Mouse (Mus musculus) granulocyte monocyte progenitor cell, adult 5-6 weeks (primary cell): Measurements from ENCODE around the gene Mterf4. TPM values are rescaled to one million over a fixed set of nuclear protein-coding genes. Genes with fewer than 3 reads are reported as not detected.

Experiments
- ATAC-seq: replicated peaks from 2 replicates; pipeline ENCODE4 v1.8.0; 2016; ENCODE audit warnings: mild to moderate bottlenecking, moderate TSS enrichment, inconsistent platforms; ENCODE audit not compliant: poor library complexity, severe bottlenecking
- total RNA-seq, 2 experiments: library from RNA; stranded (forward) in 1 of 2; stranded (reverse) in 1 of 2; fragments of 200-712, 200-1000 nt in 1 of 2; fragments of >200 nt in 1 of 2; fragmentation: Nextera tagmentation in 1 of 2; gene quantifications; 2 replicates each; pipeline ENCODE4 v1.2.3; 2014 to 2017

Gene Mterf4
- total RNA-seq, 2 experiments from 2014 or later: 13.3 to 19.0 TPM

DNA sequence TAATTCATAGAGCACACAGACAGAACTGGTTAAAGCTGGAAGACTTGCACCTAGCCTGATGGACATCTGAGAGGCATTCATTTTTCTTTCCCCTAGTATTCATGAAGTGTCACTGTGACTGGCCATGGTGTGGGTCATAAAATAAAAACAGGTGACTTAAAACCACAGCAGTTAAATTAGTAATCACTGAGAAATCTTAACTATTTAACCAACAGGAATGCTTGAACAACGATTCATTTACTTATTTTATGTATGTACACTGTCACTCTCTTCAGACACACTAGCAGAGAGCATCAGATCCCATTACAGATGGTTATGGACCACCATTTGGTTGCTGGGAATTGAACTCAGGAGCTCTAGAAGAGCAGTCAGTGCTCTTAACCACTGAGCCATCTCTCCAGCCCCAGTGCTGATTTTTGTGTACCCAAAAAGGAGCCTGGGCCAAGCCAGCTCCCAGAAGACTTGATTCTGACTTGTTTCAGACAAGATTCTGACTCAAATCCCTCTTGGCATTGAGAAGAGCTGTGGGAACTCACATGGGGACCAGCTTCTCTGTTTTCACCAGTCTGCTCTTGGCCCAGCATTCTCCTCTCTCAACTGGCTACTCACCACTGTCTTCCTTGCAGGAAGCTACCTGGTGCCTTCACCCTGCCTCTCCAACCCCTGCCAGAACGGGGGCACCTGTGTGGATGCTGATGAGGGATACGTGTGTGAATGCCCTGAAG lies 35.0 kb downstream of the Mterf4 start:
- ATAC-seq: no peak

DNA sequence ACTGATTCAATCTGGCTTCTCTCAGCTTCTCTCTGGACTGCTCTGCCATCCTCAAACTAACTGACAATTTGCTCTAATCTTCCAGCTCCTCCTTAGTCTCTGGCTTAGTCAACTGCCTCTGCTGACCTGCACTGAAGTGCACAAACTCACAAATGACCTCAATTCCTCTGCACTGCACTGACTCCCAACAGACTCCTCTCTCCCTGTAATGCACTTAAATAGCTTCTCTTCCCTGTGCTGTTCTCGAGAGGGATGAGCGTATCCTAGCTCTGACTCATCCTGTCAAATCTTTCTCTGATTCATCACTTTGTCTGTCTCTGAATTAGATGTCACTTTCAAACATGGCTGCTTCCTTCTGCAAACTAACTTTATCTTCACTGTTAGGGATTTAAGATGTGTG lies 37.5 kb downstream of the Mterf4 start:
- ATAC-seq: no peak

DNA sequence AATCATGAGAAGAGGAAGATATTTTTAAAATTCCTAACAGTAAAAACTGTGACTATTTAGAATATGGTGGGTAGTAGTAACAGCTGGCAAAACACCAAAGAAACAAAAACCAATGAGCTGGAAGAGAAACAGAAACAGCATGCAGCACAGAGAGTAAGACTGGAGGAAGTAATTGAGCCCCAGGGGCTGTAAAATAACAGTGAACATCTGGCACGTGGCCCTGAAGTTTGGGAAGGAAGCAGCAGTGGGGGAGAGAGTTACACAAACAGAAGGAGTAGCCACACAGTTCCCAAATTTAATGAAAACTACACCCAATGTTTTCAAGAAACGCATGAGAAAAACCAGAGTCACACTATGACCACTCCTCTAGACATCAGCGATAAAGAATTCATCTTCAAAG lies 38.5 kb downstream of the Mterf4 start:
- ATAC-seq: no peak; the same call in 1 of the 2 replicates

DNA sequence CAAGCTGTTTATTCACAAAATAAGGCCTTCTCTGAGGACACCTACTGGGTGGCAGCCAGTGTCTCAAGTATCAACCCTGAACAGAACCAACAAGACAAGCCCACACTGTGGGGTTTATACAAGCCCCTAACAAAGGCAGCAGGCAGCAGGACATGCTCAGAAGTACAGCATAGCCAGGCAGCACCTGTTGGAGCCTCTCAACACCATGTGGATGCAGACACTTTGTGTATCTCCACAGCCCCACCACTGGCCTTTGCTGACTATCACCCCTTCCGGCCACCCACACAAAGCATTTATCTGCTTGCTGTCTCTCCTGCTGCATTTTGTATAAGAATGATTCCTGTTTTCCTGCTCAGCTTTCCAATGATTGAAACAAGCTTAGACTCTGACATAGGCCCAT lies 48.2 kb downstream of the Mterf4 start:
- no peak for ATAC-seq

DNA sequence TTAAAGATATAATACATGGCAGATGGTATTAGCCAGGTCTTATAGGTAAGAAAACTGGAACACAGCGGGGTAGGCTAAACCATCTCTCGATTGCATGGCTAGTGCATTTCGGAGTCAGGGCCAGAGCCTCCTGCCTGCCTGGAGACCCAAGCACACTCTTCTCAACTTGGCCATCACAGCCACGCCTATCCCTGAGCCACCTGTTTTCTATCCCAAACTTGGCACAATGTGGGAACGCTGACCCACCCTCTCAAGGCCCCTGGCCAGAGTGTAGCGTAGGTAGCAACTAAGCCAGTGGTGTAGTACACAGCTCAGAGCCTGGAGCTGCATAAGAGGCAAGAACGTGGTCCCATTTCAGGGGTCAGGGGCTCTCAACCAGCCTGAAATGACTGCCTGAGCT lies 50.0 kb downstream of the Mterf4 start:
- no peak for ATAC-seq

DNA sequence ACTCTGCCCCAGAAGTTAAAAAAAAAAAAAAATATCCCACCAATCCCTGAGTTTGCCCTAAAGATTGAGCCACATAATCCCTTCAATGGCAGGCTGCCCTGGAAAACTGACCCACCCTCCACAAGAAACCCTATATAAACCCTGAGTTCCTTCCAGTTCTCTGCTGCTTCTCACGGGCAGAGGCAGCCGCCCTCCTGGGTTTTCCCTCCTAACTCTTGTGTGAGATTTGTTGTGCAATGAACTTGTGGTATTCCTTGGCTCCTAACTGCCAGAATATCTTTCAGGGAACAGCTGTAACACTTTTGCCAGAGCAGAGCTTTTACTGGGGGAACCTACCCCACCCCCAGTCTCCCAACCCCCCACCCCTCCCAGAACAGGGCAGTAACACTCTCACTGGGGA lies 53.1 kb downstream of the Mterf4 start:
- ATAC-seq: no peak

Other genes starting within 250 kb of the Mterf4 start
- not detected in 2 replicates for gene Kif1a, start 204.0 kb downstream of the Mterf4 start, total RNA-seq (2014; fragmentation: Nextera tagmentation)
- gene Kif1a, start 204.0 kb downstream of the Mterf4 start, total RNA-seq (2017): not detected in 2 replicates
- not detected in 2 replicates for gene Agxt, start 170.7 kb downstream of the Mterf4 start, total RNA-seq (2014; fragmentation: Nextera tagmentation)
- gene Agxt, start 170.7 kb downstream of the Mterf4 start, total RNA-seq (2017): not detected in 2 replicates
- gene 2310007B03Rik, start 145.0 kb downstream of the Mterf4 start, total RNA-seq (2014; fragmentation: Nextera tagmentation): not detected in 2 replicates
- gene 2310007B03Rik, start 145.0 kb downstream of the Mterf4 start, total RNA-seq (2017): not detected in 2 replicates
- gene Crocc2, start 137.2 kb downstream of the Mterf4 start, total RNA-seq (2014; fragmentation: Nextera tagmentation): not detected in 2 replicates
- not detected in 2 replicates for gene Crocc2, start 137.2 kb downstream of the Mterf4 start, total RNA-seq (2017)
- 0.30 and 0.70 TPM in 2 replicates for gene Sned1, start 70.1 kb downstream of the Mterf4 start, total RNA-seq (2014; fragmentation: Nextera tagmentation)
- gene Sned1, start 70.1 kb downstream of the Mterf4 start, total RNA-seq (2017): 0.05 and 0.13 TPM in 2 replicates
- 8.1 and 40.0 TPM in 2 replicates for gene Ppp1r7, start 36.9 kb upstream of the Mterf4 start, total RNA-seq (2014; fragmentation: Nextera tagmentation)
- 21.3 and 29.2 TPM in 2 replicates for gene Ppp1r7, start 36.9 kb upstream of the Mterf4 start, total RNA-seq (2017)
- gene Pask, start 37.6 kb upstream of the Mterf4 start, total RNA-seq (2014; fragmentation: Nextera tagmentation): 12.7 and 22.0 TPM in 2 replicates
- gene Pask, start 37.6 kb upstream of the Mterf4 start, total RNA-seq (2017): 10.0 and 13.1 TPM in 2 replicates
- gene Ano7, start 68.0 kb upstream of the Mterf4 start, total RNA-seq (2014; fragmentation: Nextera tagmentation): 0.43 TPM in 1 of 2 replicates, not detected in the other
- 0.99 TPM in 1 of 2 replicates, not detected in the other for gene Ano7, start 68.0 kb upstream of the Mterf4 start, total RNA-seq (2017)
- 176 and 186 TPM in 2 replicates for gene Hdlbp, start 172.9 kb upstream of the Mterf4 start, total RNA-seq (2014; fragmentation: Nextera tagmentation)
- gene Hdlbp, start 172.9 kb upstream of the Mterf4 start, total RNA-seq (2017): 137 and 149 TPM in 2 replicates
- 0.56 and 2.3 TPM in 2 replicates for gene Farp2, start 206.2 kb upstream of the Mterf4 start, total RNA-seq (2014; fragmentation: Nextera tagmentation)
- 0.82 and 1.3 TPM in 2 replicates for gene Farp2, start 206.2 kb upstream of the Mterf4 start, total RNA-seq (2017)